Mouse (Mus musculus) lung, embryonic 14.5 days (tissue): ENCODE measurements at regions not wholly inside any gene's neighbourhood (a gene's known extent, or its start where the extent isn't known, plus 50 kb on each side); places are given as distances from the start of the nearest gene placed in this dataset.
A peak's percentile ranks its signal among the peaks of the same experiment; 100 is the strongest.

ENCODE experiments used
- ATAC-seq: fragments of 200-750 bp; cut with Nextera tagmentation; 2 replicates; pipeline ENCODE4 v1.8.0; 2017; ENCODE audit warnings: mild to moderate bottlenecking, moderate TSS enrichment, moderate library complexity; ENCODE audit not compliant: insufficient read depth
- DNase-seq: peaks from one replicate; pipeline ENCODE4 v3.0.0-alpha.2; 2015
- H3K27ac ChIP-seq: fragments of 300-500 bp; sonication (generic); 2 replicates; pipeline ENCODE4 v1.5.1; 2014; ENCODE audit warnings: low read depth, mild to moderate bottlenecking, moderate library complexity
- H3K27me3 ChIP-seq: fragments of 300-500 bp; sonication (generic); 2 replicates; pipeline ENCODE4 v1.6.1; 2014; ENCODE audit warnings: low read length, control low read depth; ENCODE audit not compliant: insufficient read depth
- H3K36me3 ChIP-seq: fragments of 300-500 bp; sonication (generic); 2 replicates; pipeline ENCODE4 v1.6.1; 2014; ENCODE audit warnings: control low read depth; ENCODE audit not compliant: insufficient read depth
- H3K4me1 ChIP-seq: fragments of 300-500 bp; sonication (generic); 2 replicates; pipeline ENCODE4 v1.6.1; 2014; ENCODE audit warnings: antibody characterized with exemption, control low read depth; ENCODE audit not compliant: insufficient read depth
- H3K4me2 ChIP-seq: fragments of 300-500 bp; sonication (generic); 2 replicates; pipeline ENCODE4 v1.6.1; 2014; ENCODE audit warnings: mild to moderate bottlenecking
- H3K4me3 ChIP-seq: fragments of 300-500 bp; sonication (generic); 2 replicates; pipeline ENCODE4 v1.5.1; 2014; ENCODE audit warnings: low read depth, low read length
- H3K9ac ChIP-seq: fragments of 300-500 bp; sonication (generic); 2 replicates; pipeline ENCODE4 v1.6.1; 2014
- H3K9me3 ChIP-seq: fragments of 300-500 bp; sonication (generic); 2 replicates; pipeline ENCODE4 v1.6.1; 2016; ENCODE audit warnings: low read depth, low read length, control low read depth
- CTCF ChIP-seq: IDR thresholded peaks from 2 replicates; pipeline ENCODE4 v1.5.1; 2016; ENCODE audit warnings: antibody characterized with exemption, low read depth
- WGBS: fragments of 180-500 bp; shearing (Covaris S2); extraction: QIAGEN DNeasy Blood & Tissue Kit; methylation state at CpG from one replicate; pipeline ENCODE4 v1.1.7; 2014; 5-methylcytosine and 5-hydroxymethylcytosine counted together

- no peak overlapping the region for H3K4me2 ChIP-seq
- no peaks in the 10 kb centered on the region for H3K9me3 ChIP-seq
- H3K27ac ChIP-seq: no peak overlapping the region
- H3K4me3 ChIP-seq: no peak overlapping the region
- H3K27me3 ChIP-seq: no peaks in the 10 kb centered on the region
- H3K9ac ChIP-seq: no peak overlapping the region
- H3K4me1 ChIP-seq: no peaks in the 10 kb centered on the region
- ATAC-seq (no peak), DNase-seq (no peak)
- WGBS: 23% methylated on average over 3 of the region's 3 CpGs
- TF ChIP-seq CTCF: no peak
- no peaks in the 10 kb centered on the region for H3K36me3 ChIP-seq
These were observed 379.3 kb downstream of the Gm10295 start for GRCm38 (mm10) chr7:70972023-70972400.

- no peaks in the 10 kb centered on the region for H3K27me3 ChIP-seq
- WGBS: 22% methylated on average over 6 of the region's 6 CpGs
- DNase-seq (no peak), ATAC-seq (no peak)
- H3K9ac ChIP-seq: no peak overlapping the region
- no peaks in the 10 kb centered on the region for H3K9me3 ChIP-seq
- no peaks in the 10 kb centered on the region for H3K36me3 ChIP-seq
- no peak overlapping the region for H3K27ac ChIP-seq
- TF ChIP-seq CTCF: no peak
- H3K4me3 ChIP-seq: no peak overlapping the region
- no peaks in the 10 kb centered on the region for H3K4me1 ChIP-seq
- no peak overlapping the region for H3K4me2 ChIP-seq
These were observed 379.8 kb downstream of the Gm10295 start for GRCm38 (mm10) chr7:70971323-70972022.

- no peaks in the 10 kb centered on the region for H3K9me3 ChIP-seq
- no peak overlapping the region for H3K4me3 ChIP-seq
- DNase-seq (peak; percentile 56), ATAC-seq (no peak)
- 57% methylated on average over 4 of the region's 4 CpGs for WGBS
- H3K27ac ChIP-seq: no peak overlapping the region
- no peak overlapping the region for H3K4me2 ChIP-seq
- no peak for TF ChIP-seq CTCF
- H3K9ac ChIP-seq: no peak overlapping the region
- no peaks in the 10 kb centered on the region; the same call in 1 of the 2 replicates for H3K4me1 ChIP-seq
- no peaks in the 10 kb centered on the region for H3K27me3 ChIP-seq
- no peaks in the 10 kb centered on the region for H3K36me3 ChIP-seq
These were observed 398.8 kb downstream of the Gm10295 start for GRCm38 (mm10) chr7:70952318-70952959.

GRCm38 (mm10) chr7:70948281-70948680 is 403.0 kb downstream of the Gm10295 start:
- Histone ChIP-seq H3K4me2 (no peak overlapping the region), H3K4me1 (no peaks in the 10 kb centered on the region; the same call in 1 of the 2 replicates), H3K27ac (no peak overlapping the region), H3K27me3 (no peaks in the 10 kb centered on the region), H3K36me3 (no peaks in the 10 kb centered on the region), H3K4me3 (no peak overlapping the region), H3K9me3 (no peaks in the 10 kb centered on the region), H3K9ac (no peak overlapping the region)
- no peak for TF ChIP-seq CTCF
- WGBS: 41% methylated on average over 5 of the region's 5 CpGs
- no peak for DNase-seq
- no peak for ATAC-seq

GRCm38 (mm10) chr7:70946260-70946659 is 405.0 kb downstream of the Gm10295 start:
- H3K27me3 ChIP-seq: no peaks in the 10 kb centered on the region
- TF ChIP-seq CTCF: no peak
- ATAC-seq (no peak), DNase-seq (no peak)
- no peak overlapping the region for H3K4me3 ChIP-seq
- WGBS: 69% methylated on average over 2 of the region's 2 CpGs
- no peak overlapping the region for H3K9ac ChIP-seq
- no peaks in the 10 kb centered on the region for H3K36me3 ChIP-seq
- H3K9me3 ChIP-seq: no peaks in the 10 kb centered on the region
- H3K27ac ChIP-seq: no peak overlapping the region
- no peak overlapping the region for H3K4me2 ChIP-seq
- H3K4me1 ChIP-seq: no peaks in the 10 kb centered on the region

GRCm38 (mm10) chr7:70930911-70931310 is 420.4 kb downstream of the Gm10295 start:
- H3K27me3 ChIP-seq: no peaks in the 10 kb centered on the region
- H3K4me1 ChIP-seq: no peaks in the 10 kb centered on the region
- H3K4me2 ChIP-seq: no peak overlapping the region
- TF ChIP-seq CTCF: no peak
- ATAC-seq: no peak
- DNase-seq: no peak
- H3K9ac ChIP-seq: no peak overlapping the region
- WGBS: 29% methylated on average over 6 of the region's 6 CpGs
- H3K9me3 ChIP-seq: no peaks in the 10 kb centered on the region
- H3K36me3 ChIP-seq: no peaks in the 10 kb centered on the region
- H3K27ac ChIP-seq: no peak overlapping the region
- no peak overlapping the region for H3K4me3 ChIP-seq

- ATAC-seq (no peak), DNase-seq (peak; percentile 7)
- H3K4me1 ChIP-seq: no peaks in the 10 kb centered on the region
- no peak overlapping the region for H3K9ac ChIP-seq
- whole genome bisulfite sequencing: 53% methylated on average over 11 of the region's 11 CpGs
- no peak overlapping the region for H3K27ac ChIP-seq
- H3K9me3 ChIP-seq: no peaks in the 10 kb centered on the region
- H3K4me3 ChIP-seq: no peak overlapping the region
- H3K36me3 ChIP-seq: no peaks in the 10 kb centered on the region
- no peak overlapping the region for H3K4me2 ChIP-seq
- no peaks in the 10 kb centered on the region for H3K27me3 ChIP-seq
- TF ChIP-seq CTCF: no peak
These were observed 421.4 kb downstream of the Gm10295 start for GRCm38 (mm10) chr7:70929935-70930334.
